Mouse (Mus musculus) spleen, adult 10 weeks (tissue): ENCODE data around the gene Gatd1. TPM values are rescaled to one million over a fixed set of nuclear protein-coding genes. Genes with fewer than 3 reads are reported as not detected.

Experiments used
- polyA plus RNA-seq: library from polyadenylated mRNA; stranded (reverse); fragments of 350-450 nt; fragmentation: Illumina TruSeq; extraction: RNeasy Lipid Tissue Mini Kit (QIAGEN cat#74804); gene quantifications from one replicate; pipeline ENCODE4 v1.2.3, GENCODE M21; 2015; ENCODE audit warnings: low replicate concordance; ENCODE audit not compliant: insufficient read depth

The Gatd1 gene
- polyA plus RNA-seq = 38.7 TPM

DNA sequence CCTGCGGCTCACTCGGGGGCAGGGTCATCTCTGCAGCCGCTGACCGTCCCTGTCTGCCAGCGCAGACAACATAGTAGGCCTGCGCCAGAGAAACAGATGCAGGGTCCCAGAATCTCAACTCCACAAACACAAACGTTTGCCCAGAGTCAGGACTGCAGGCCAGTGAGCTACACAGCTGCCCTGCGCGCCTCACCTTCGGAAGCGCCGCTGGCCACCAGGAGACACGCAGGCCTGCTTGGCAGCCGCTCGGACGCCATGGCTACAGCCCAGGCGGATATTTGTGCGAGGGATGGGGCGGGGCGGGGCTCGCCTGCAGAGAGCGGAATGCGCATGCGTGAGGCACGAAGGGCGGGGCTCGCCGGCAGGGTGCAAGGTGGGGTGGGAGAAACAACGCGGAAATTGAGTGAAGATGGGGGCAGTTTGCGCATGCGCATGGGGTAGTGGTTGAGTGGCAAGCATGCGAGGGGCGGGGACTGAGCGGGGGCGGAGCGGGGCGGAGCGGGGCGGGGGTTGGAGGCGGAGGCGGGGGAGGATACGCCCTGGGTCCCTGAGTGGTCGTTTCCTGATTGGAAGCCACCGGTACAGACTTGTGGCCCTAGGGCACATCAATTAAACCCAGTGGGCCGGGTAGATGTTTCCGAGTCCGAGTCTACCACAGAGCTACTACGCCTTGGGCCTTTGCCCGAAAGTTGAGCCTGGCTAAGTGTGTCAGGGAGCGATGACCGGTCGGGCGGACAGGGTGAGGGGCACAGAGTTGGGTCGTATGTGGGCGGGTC lies at the start of gene Gatd1:
TSS of gene Gatd1 (minus strand) at position 328 of the 776 bp plus-strand sequence.

DNA sequence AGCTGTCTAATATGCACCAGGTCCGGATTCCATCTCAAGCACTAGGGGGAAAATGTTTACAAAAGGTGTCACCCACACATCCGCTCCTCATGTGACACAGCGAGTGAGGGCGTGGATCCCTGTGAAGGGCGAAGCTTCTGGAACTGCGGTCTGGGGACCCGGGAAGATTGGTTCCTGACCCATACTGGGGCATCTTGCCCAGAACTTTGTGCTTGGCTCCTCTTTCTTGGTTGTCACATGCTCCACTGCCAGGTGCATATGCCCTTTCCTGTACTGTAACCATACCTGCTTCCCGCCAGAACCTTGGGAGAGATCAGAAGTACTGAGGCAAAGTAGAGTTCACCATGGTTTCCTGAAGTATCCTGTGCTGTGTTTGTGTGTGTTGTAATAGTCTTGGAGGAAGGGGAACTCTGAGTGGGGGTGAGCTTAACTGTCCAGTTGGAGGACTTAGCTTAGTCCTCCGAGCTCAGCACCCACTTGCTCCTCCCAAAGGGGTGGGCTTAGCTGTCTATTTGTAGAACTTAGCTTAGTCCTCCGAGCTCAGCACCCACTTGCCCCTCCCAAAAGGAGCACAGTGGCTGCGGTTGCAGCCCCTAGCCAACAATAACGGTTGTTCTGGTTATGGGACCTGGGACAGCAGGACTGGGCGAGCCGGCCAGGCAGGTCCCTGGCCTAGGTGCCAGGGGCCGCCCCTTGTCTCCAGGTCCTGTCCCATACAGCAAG lies 46.6 kb upstream of the Gatd1 start, which contains the start of gene Cracr2b:
TSS of gene Cracr2b (plus strand) at position 704 of the 723 bp plus-strand sequence.

DNA sequence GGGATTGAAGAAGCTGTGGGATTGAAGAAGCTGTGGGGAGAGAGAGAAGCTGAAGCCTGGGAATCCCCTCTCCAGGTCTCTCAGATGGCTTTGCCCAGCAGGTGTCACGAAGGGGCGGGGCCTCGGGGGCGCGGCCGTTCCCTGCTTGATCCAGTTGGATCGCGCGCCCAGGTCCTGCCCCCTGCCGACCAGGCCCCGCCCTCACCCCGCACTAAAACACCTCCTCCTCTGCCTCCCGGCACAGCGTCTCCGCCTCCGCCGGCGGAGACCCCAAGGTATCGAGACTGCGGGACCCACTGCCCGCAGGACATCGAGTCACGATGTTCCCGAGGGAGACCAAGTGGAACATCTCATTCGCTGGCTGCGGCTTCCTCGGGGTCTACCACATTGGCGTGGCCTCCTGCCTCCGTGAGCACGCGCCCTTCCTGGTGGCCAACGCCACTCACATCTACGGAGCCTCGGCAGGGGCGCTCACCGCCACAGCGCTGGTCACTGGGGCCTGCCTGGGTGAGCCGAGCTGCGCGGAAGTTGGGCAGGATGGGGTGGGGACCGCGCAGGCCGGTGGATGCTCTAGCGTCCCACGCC lies 41.1 kb upstream of the Gatd1 start, which contains the start of gene Pnpla2:
TSS of gene Pnpla2 (plus strand) at position 232 of the 585 bp plus-strand sequence.

GRCm38 (mm10) chr7:141447110-141447991 lies 33.4 kb upstream of the Gatd1 start, which contains the start of gene Rplp2:
Gene Rplp2 (plus strand): TSS chr7:141447370.

GRCm38 (mm10) chr7:141443828-141444237 lies 29.9 kb upstream of the Gatd1 start, which contains the start of gene Pidd1:
Gene Pidd1 (minus strand): TSS chr7:141444025.

DNA sequence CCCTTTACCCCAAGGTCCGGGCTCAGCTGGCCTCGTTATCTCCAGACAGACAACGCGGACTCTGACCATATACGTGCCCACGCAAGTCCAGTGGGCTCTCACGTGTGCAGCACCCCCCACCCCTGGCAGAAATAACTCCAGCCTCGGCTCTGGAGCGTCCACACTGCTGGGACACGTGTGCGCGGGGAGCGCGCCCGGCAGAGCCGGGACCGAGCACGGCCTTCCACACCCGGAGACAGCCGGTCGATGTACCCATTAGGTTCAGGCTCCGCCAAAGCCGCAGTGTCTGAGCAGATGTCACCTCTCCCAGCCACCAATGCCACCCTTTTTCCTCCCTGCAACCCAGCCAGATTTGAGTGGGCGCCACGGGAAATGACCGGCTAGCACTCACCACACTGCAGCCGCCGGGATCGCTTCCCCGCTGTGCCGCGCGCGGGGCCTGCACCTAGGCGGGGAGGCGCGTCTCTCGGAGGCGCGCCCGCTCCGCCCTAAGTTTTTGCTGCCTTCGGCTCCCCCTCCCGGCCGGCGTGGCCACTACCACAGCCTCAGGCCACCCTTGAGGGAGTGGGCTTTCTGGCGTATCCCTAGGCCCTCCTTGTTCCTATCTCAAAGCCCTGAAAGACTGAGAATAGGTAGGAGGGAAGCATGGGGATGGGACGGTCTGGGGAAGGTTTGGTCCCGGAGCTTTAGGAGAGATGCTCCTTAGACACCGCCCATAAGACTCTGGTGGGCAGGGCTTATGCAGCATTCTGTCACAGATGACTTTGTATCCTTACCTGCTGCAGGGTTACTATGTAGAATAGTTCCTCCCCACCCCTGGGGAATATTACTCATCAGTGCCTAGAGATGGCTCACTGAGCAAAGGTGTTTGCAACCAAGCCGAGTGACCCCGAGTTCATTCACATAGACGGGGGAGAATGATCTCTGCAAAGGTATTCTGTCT lies 23.5 kb upstream of the Gatd1 start, which contains the start of gene Slc25a22:
TSS of gene Slc25a22 (minus strand) at position 715 of the 943 bp plus-strand sequence.

GRCm38 (mm10) chr7:141429310-141429709 lies 15.4 kb upstream of the Gatd1 start, which contains the start of gene Cend1:
Gene Cend1 (minus strand): TSS chr7:141429491.

GRCm38 (mm10) chr7:141391625-141392551 lies 22.0 kb downstream of the Gatd1 start, which contains the start of gene Taldo1:
Gene Taldo1 (plus strand): TSS chr7:141392199.

Other genes with a start within 250 kb of the Gatd1 start
- gene Rnh1, start 241.3 kb downstream of the Gatd1 start, polyA plus RNA-seq = 38.6 TPM
- 16.9 TPM for gene Hras, start 220.1 kb downstream of the Gatd1 start, polyA plus RNA-seq
- 1.5 TPM for gene Lrrc56, start 220.0 kb downstream of the Gatd1 start, polyA plus RNA-seq
- gene Lmntd2, start 200.1 kb downstream of the Gatd1 start, polyA plus RNA-seq = 2.9 TPM
- gene Rassf7, start 198.3 kb downstream of the Gatd1 start, polyA plus RNA-seq = 3.6 TPM
- gene Phrf1, start 185.4 kb downstream of the Gatd1 start, polyA plus RNA-seq = 70.7 TPM
- 74.7 TPM for gene Irf7, start 147.7 kb downstream of the Gatd1 start, polyA plus RNA-seq
- 0.19 TPM for gene Cdhr5, start 137.3 kb downstream of the Gatd1 start, polyA plus RNA-seq
- gene Sct, start 135.0 kb downstream of the Gatd1 start, polyA plus RNA-seq = not detected
- not detected for gene Drd4, start 122.1 kb downstream of the Gatd1 start, polyA plus RNA-seq
- gene Deaf1, start 86.4 kb downstream of the Gatd1 start, polyA plus RNA-seq = 23.2 TPM
- 56.8 TPM for gene Tmem80, start 86.4 kb downstream of the Gatd1 start, polyA plus RNA-seq
- gene Eps8l2, start 75.3 kb downstream of the Gatd1 start, polyA plus RNA-seq = 0.76 TPM
- gene Taldo1, start 21.9 kb downstream of the Gatd1 start, polyA plus RNA-seq = 140 TPM
- gene Cend1, start 15.4 kb upstream of the Gatd1 start, polyA plus RNA-seq = not detected
- 10.7 TPM for gene Slc25a22, start 23.8 kb upstream of the Gatd1 start, polyA plus RNA-seq
- 4.4 TPM for gene Pidd1, start 29.9 kb upstream of the Gatd1 start, polyA plus RNA-seq
- gene Rplp2, start 33.2 kb upstream of the Gatd1 start, polyA plus RNA-seq = 512 TPM
- 29.7 TPM for gene Pnpla2, start 41.1 kb upstream of the Gatd1 start, polyA plus RNA-seq
- gene Cracr2b, start 47.0 kb upstream of the Gatd1 start, polyA plus RNA-seq = 4.5 TPM
- 31.2 TPM for gene Cd151, start 53.3 kb upstream of the Gatd1 start, polyA plus RNA-seq
- gene Polr2l, start 61.0 kb upstream of the Gatd1 start, polyA plus RNA-seq = 6.3 TPM
- 22.2 TPM for gene Tspan4, start 61.1 kb upstream of the Gatd1 start, polyA plus RNA-seq
- 17.3 TPM for gene Chid1, start 125.7 kb upstream of the Gatd1 start, polyA plus RNA-seq
- 27.2 TPM for gene Ap2a2, start 148.0 kb upstream of the Gatd1 start, polyA plus RNA-seq
- not detected for gene Muc6, start 241.2 kb upstream of the Gatd1 start, polyA plus RNA-seq